Mouse (Mus musculus) granulocyte monocyte progenitor cell, adult 5-6 weeks (primary cell): ENCODE measurements around the gene Hoxc5. TPM values are rescaled to one million over a fixed set of nuclear protein-coding genes. Genes with fewer than 3 reads are reported as not detected.

Experiments
- ATAC-seq: replicated peaks from 2 replicates; pipeline ENCODE4 v1.8.0; 2016; ENCODE audit warnings: mild to moderate bottlenecking, moderate TSS enrichment, inconsistent platforms; ENCODE audit not compliant: poor library complexity, severe bottlenecking
- total RNA-seq, 2 experiments: library from RNA; stranded (forward) in 1 of 2; stranded (reverse) in 1 of 2; fragments of 200-712, 200-1000 nt in 1 of 2; fragments of >200 nt in 1 of 2; fragmentation: Nextera tagmentation in 1 of 2; gene quantifications; 2 replicates each; pipeline ENCODE4 v1.2.3; 2014 to 2017

Hoxc5 gene
- total RNA-seq, 2 experiments from 2014 or later = not detected

DNA sequence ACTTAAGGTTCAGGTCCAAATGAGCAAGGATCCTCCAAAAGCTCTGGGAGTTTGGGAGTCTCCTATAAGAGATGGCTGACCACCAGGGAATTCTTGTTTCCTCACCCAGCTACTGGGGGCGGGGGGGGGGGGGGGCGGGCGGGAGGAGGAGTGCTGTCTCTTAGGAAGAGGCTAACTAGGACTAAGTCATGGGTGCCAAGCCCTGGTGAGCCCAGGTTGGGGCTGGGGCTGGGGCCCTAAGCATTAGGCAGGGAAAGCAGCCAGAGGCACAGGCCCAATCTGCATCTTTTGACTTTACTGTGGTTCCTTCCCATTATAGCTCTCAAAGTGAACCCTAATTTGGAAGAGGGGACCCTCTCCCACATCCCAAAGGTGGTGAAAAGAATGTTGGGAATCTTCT is 64.9 kb downstream of the Hoxc5 start:
- no peak for ATAC-seq

GRCm38 (mm10) chr15:103032646-103033575 is 65.7 kb downstream of the Hoxc5 start:
- no peak for ATAC-seq

DNA sequence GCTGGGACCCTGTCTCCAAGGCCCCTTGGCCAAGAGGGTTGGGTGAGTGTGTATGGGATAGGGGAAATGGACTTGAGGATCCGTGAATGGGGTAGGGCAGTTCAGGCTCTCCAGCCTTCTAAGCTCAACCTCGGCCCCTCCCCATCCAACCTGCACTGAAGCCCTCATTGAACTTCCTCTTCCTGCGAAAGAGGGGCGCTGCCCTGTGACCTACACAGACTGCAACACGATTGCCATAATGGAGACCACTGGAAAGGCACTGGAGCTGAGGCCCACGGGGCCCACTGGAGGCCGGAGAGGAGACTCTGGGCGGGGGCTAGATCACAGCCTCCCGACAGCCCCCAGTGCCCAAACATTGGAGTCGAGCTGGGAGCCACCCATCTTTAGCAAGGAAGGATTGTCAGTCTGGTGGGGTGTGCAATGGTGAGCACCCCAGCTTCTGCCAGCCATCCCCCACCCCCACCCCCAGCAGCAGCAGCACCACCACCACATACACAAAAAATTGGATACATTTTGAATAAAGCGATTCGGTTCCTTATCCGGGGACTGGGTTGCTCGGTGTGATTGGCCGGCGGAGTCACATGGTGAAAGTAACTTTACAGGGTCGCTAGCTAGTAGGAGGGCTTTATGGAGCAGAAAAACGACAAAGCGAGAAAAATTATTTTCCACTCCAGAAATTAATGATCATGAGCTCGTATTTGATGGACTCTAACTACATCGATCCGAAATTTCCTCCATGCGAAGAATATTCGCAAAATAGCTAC is 67.0 kb downstream of the Hoxc5 start:
- ATAC-seq = peak; percentile 56

- no peak for ATAC-seq
Observed at GRCm38 (mm10) chr15:103034807-103035547, 67.7 kb downstream of the Hoxc5 start.

- ATAC-seq = no peak
Observed at GRCm38 (mm10) chr15:103035548-103035881, 68.3 kb downstream of the Hoxc5 start.

- no peak for ATAC-seq
Observed at GRCm38 (mm10) chr15:103037579-103037978, 70.3 kb downstream of the Hoxc5 start.

DNA sequence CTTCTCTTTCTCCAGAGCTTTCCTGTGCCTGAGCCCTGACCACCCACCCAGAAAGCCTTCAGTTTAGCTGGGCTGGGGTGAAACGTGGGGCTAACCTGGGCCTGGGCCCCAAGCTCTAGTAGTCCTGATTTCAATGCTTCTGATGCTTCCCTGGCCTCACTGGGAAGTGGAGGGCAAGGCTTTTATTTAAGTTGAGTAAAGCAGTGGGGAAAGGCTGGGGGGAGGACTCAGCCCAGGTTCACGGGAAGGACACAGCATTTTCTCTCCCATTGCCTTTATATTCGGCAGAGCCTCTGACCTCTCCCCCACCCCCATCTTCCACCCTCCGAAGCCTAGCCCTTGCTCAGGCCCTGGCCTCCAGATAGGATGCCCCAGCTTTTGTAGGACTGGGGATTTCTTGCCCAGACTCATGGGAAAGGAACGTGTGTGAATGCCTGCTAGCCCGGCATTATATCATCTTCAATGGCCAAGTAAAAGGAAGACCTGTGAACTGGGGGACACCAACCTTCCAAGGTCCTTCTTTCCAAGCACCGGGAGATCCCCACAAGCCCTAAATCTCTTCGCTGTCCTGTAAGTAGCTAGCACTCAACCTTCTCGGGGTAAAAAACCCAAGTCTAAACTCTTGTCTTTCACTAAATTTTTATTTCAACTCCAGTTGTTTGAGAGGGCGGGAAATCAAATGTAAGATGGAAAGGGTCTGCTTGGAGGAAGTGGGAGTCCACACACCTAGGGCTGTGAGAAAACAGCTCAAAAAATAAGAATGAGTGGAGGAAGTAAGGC is 71.6 kb downstream of the Hoxc5 start:
- ATAC-seq = no peak

- ATAC-seq = no peak
Observed at GRCm38 (mm10) chr15:103039609-103040008, 72.4 kb downstream of the Hoxc5 start.

- no peak for ATAC-seq
Observed at GRCm38 (mm10) chr15:103040601-103041000, 73.4 kb downstream of the Hoxc5 start.

- no peak for ATAC-seq
Observed at GRCm38 (mm10) chr15:103041613-103042012, 74.4 kb downstream of the Hoxc5 start.

GRCm38 (mm10) chr15:103042209-103042608 is 75.0 kb downstream of the Hoxc5 start:
- ATAC-seq = no peak

DNA sequence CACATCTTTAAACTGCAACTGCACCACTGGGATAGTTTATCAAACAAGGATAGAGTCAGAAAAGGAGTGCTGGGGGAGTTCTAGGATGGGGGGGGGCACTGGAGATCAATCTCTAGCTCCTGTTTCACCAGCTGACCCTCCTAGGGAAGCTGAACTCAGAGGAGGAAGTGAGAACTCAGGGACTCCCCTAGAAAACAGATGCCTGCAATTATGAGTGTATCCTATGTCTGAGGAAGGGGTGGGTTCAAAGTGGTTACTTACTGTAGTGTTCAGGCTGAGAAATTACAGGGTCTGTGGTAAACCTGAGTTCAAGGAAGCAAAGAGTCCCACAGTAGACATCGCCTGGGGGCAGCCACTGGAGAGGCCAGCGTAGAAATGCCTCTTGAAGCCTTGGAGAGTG is 84.4 kb downstream of the Hoxc5 start:
- ATAC-seq = peak; percentile 33

DNA sequence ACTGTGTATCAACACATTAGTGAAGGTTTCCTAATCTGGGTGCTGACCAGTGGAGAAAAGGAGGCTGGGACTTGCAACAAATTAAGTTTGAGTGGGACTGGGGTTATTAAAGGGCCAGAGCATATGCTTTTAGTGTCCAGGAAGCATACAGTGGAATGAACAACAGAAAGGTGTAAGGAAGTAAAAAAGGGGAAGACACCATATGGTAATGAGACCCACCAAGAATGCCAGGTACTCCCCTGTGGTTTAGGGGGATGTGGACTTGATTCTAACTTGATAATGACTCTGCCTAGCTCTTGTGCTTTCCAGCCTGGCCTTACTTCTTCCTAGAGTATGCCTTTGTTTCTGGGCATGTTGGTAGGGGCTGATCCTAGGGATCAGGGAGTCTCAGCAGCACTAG is 86.0 kb downstream of the Hoxc5 start:
- ATAC-seq = no peak

DNA sequence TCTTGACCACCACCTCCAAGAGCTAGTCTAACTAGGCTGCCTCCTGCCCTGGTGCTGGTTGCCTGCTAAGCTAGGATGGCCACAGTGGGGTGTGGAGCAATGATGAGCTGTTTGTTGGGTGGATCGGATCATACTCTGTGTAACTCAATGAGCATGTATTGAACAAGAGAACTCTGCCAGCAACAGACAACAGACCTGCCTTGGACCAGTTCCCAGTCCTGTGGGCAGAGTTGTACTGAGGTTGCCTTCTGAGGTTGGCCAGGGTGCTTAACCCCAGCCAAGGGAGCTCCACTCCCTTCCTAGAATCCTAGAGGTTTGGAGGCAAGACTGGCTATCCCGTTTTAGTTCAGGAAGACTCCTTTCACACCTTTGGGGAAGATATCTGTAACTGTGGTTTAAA is 89.2 kb downstream of the Hoxc5 start:
- no peak for ATAC-seq

DNA sequence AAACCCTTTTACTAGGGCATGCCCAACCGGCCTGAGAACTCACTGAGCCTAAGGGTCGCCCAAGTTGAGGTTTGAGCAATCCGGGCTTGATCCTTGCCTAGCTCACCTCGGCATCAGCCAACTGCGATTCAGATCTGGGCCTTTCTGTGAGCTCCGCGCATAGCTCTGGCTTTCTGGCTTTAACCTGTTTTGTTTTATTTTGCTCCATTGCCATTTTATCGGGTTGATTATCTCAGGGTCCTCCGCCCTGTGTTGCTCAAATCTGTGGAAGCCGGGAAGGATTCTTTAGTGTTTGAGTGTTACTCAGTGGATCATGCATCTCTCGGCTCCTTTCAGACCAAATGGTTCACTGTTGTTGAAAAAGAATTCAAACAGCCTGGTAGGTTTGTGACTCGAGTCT is 91.5 kb downstream of the Hoxc5 start:
- no peak for ATAC-seq

DNA sequence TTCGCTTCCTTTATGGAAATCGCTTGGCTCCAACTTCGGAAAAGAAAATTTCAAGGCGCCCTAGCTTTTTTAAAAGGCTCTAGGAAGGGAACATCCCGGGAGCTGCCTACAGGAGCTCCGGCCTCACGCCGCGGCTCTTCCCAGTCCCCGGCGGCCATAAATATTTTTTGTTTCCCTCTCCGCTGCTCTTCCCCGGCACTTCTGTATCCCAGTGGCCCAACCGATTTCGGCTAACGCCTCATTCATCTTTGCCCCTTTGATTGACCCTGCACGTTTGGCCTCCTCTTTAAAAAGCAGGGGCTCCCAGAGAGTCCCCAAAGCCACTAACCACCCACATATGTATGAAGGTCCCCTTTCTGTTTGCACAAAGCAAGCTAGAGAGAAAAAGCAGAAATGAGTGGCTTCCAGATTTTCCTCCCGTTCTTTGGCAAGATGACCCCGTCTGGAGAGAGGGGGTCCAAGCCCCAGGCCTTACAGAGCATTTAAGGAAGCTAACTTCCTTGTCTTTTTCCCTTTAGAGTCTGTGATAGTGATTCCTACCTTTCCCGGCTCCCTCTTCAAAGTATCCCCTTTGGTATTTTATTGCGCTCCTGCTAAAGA is 92.2 kb downstream of the Hoxc5 start:
- no peak for ATAC-seq

DNA sequence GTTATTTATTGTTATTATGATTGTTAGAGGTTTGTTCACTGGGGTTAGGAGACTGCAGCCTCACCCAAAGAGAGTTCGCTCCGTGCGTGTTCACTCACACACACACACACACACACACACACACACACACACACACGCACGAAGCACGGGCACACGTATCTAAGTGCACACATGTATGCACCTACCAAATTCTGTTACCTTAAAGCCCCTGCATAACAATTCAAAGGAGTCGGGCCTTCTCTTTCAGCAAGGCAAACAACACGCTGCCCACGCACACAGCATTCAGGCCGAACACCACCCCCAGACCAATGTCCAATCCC is 92.7 kb downstream of the Hoxc5 start:
- ATAC-seq = no peak

- ATAC-seq = no peak
Observed at GRCm38 (mm10) chr15:103060341-103061130, 93.3 kb downstream of the Hoxc5 start.
